Mouse (Mus musculus): ENCODE measurements at regions not wholly inside any gene's neighbourhood (a gene's known extent, or its start where the extent isn't known, plus 50 kb on each side); places are given as distances from the start of the nearest gene placed in this dataset.

DNA sequence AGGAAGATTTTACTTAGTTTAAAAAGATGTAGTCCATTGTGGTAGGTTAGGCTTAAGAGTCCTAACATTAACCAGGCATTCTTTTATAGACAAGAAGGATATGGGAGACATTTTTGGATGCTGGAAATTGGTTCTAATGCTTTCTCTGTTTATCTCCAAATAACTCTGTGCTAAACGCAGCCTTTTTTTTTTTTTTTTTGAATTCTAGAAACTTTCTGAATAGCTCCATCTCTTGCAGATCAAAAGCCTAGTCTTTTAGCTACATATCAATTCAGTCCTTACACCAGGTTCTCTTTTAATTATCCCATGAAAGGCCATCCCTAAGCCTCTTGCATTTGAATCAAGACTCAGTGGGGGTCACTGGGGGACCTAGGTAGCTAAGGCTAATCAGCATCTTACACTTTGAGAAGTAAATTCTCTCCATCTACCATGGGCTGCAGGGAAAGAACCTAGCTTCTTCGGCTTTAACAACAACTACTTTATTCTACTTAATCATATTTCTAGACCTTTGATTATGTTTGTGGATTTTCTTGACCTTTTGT is 891.0 kb upstream of the Gm10800 start:
- peak; percentile 91 for DNase-seq (ENCODE audit: low read depth, low spot score)
